Mouse (Mus musculus): Measurements from ENCODE around the gene Gh. TPM values are rescaled to one million over a fixed set of nuclear protein-coding genes. Genes with fewer than 3 reads are reported as not detected.
A peak's percentile ranks its signal among the peaks of the same experiment; 100 is the strongest.

Gh gene
- polyA plus RNA-seq, 1 experiment from 2014 or later: not detected

- DNase-seq (ENCODE audit: low spot score): no peak
Measured at GRCm38 (mm10) chr11:106334066-106334465, 32.4 kb upstream of the Gh start.

GRCm38 (mm10) chr11:106332458-106332857, 30.8 kb upstream of the Gh start:
- H3K9me3 ChIP-seq (ENCODE audit: control insufficient read depth, low read length): no peaks in the 10 kb centered on the region
- no peaks in the 10 kb centered on the region for H3K36me3 ChIP-seq (ENCODE audit: control insufficient read depth, insufficient read depth, low read length)
- no peaks in the 10 kb centered on the region for H3K27me3 ChIP-seq (replicated peaks; ENCODE audit: control insufficient read depth, insufficient read depth, low read length)
- DNase-seq (ENCODE audit: low spot score) (no peak), ATAC-seq (replicated peaks; ENCODE audit: low FRiP score, low TSS enrichment, low read depth) (no peak)
- H3K4me1 ChIP-seq (replicated peaks; ENCODE audit: control insufficient read depth, insufficient read depth, low read length): no peaks in the 10 kb centered on the region
- 61% methylated on average over 4 of the region's 4 CpGs for WGBS
- no peak overlapping the region for H3K27ac ChIP-seq (ENCODE audit: low read depth)
- no peak overlapping the region for H3K9ac ChIP-seq (ENCODE audit: low read length)
- H3K4me3 ChIP-seq (ENCODE audit: low read depth, low read length): no peak overlapping the region
- no peak overlapping the region for H3K4me2 ChIP-seq (ENCODE audit: low read length)

More at GRCm38 (mm10) chr11:106334066-106334465, 32.4 kb upstream of the Gh start:
- Histone ChIP-seq H3K36me3 (ENCODE audit: control insufficient read depth, insufficient read depth, low read length) (no peaks in the 10 kb centered on the region), H3K27ac (ENCODE audit: low read depth) (no peak overlapping the region), H3K4me3 (ENCODE audit: low read depth, low read length) (no peak overlapping the region), H3K27me3 (replicated peaks; ENCODE audit: control insufficient read depth, insufficient read depth, low read length) (no peaks in the 10 kb centered on the region), H3K9ac (ENCODE audit: low read length) (no peak overlapping the region), H3K4me1 (replicated peaks; ENCODE audit: control insufficient read depth, insufficient read depth, low read length) (no peaks in the 10 kb centered on the region), H3K4me2 (ENCODE audit: low read length) (no peak overlapping the region), H3K9me3 (ENCODE audit: control insufficient read depth, low read length) (no peaks in the 10 kb centered on the region)
- 9% methylated on average over 2 of the region's 2 CpGs for WGBS
- ATAC-seq (replicated peaks; ENCODE audit: low FRiP score, low TSS enrichment, low read depth): no peak

- Histone ChIP-seq H3K4me3 (ENCODE audit: low read depth, low read length) (no peak overlapping the region), H3K4me1 (replicated peaks; ENCODE audit: control insufficient read depth, insufficient read depth, low read length) (0 out of 2 replicates have a peak, but pooled peaks cover 3% of the 10 kb centered on the region), H3K36me3 (ENCODE audit: control insufficient read depth, insufficient read depth, low read length) (no peaks in the 10 kb centered on the region), H3K9me3 (ENCODE audit: control insufficient read depth, low read length) (no peaks in the 10 kb centered on the region), H3K4me2 (ENCODE audit: low read length) (no peak overlapping the region), H3K27ac (ENCODE audit: low read depth) (no peak overlapping the region), H3K9ac (ENCODE audit: low read length) (no peak overlapping the region), H3K27me3 (replicated peaks; ENCODE audit: control insufficient read depth, insufficient read depth, low read length) (no peaks in the 10 kb centered on the region)
- DNase-seq (ENCODE audit: low spot score) (no peak), ATAC-seq (replicated peaks; ENCODE audit: low FRiP score, low TSS enrichment, low read depth) (no peak)
- 52% methylated on average over 7 of the region's 7 CpGs for WGBS
Measured at GRCm38 (mm10) chr11:106329682-106330081, 28.0 kb upstream of the Gh start.

- H3K27ac ChIP-seq (ENCODE audit: low read depth): no peak overlapping the region
- WGBS: 59% methylated on average over 6 of the region's 6 CpGs
- no peak overlapping the region for H3K9ac ChIP-seq (ENCODE audit: low read length)
- no peak overlapping the region for H3K4me3 ChIP-seq (ENCODE audit: low read depth, low read length)
- DNase-seq (ENCODE audit: low spot score) (no peak), ATAC-seq (replicated peaks; ENCODE audit: low FRiP score, low TSS enrichment, low read depth) (no peak)
- H3K4me1 ChIP-seq (replicated peaks; ENCODE audit: control insufficient read depth, insufficient read depth, low read length): 0 out of 2 replicates have a peak, but pooled peaks cover 3% of the 10 kb centered on the region
- no peaks in the 10 kb centered on the region for H3K36me3 ChIP-seq (ENCODE audit: control insufficient read depth, insufficient read depth, low read length)
- H3K4me2 ChIP-seq (ENCODE audit: low read length): no peak overlapping the region
- H3K27me3 ChIP-seq (replicated peaks; ENCODE audit: control insufficient read depth, insufficient read depth, low read length): no peaks in the 10 kb centered on the region
- H3K9me3 ChIP-seq (ENCODE audit: control insufficient read depth, low read length): no peaks in the 10 kb centered on the region
Measured at GRCm38 (mm10) chr11:106329128-106329527, 27.5 kb upstream of the Gh start.

- H3K27ac ChIP-seq (ENCODE audit: low read depth): no peak overlapping the region
- H3K4me2 ChIP-seq (ENCODE audit: low read length): no peak overlapping the region
- H3K4me1 ChIP-seq (replicated peaks; ENCODE audit: control insufficient read depth, insufficient read depth, low read length): 0 out of 2 replicates have a peak, but pooled peaks cover 3% of the 10 kb centered on the region
- no peaks in the 10 kb centered on the region for H3K9me3 ChIP-seq (ENCODE audit: control insufficient read depth, low read length)
- H3K9ac ChIP-seq (ENCODE audit: low read length): no peak overlapping the region
- no peaks in the 10 kb centered on the region for H3K36me3 ChIP-seq (ENCODE audit: control insufficient read depth, insufficient read depth, low read length)
- no peaks in the 10 kb centered on the region for H3K27me3 ChIP-seq (replicated peaks; ENCODE audit: control insufficient read depth, insufficient read depth, low read length)
- 57% methylated on average over 5 of the region's 5 CpGs for WGBS
- no peak for ATAC-seq (replicated peaks; ENCODE audit: low FRiP score, low TSS enrichment, low read depth)
- no peak overlapping the region for H3K4me3 ChIP-seq (ENCODE audit: low read depth, low read length)
- no peak for DNase-seq (ENCODE audit: low spot score)
Measured at GRCm38 (mm10) chr11:106328521-106328920, 26.9 kb upstream of the Gh start.

- Histone ChIP-seq H3K9me3 (ENCODE audit: control insufficient read depth, low read length) (no peaks in the 10 kb centered on the region), H3K9ac (ENCODE audit: low read length) (no peak overlapping the region), H3K27ac (ENCODE audit: low read depth) (no peak overlapping the region), H3K4me1 (replicated peaks; ENCODE audit: control insufficient read depth, insufficient read depth, low read length) (0 out of 2 replicates have a peak, but pooled peaks cover 3% of the 10 kb centered on the region), H3K27me3 (replicated peaks; ENCODE audit: control insufficient read depth, insufficient read depth, low read length) (no peaks in the 10 kb centered on the region), H3K36me3 (ENCODE audit: control insufficient read depth, insufficient read depth, low read length) (no peaks in the 10 kb centered on the region), H3K4me3 (ENCODE audit: low read depth, low read length) (no peak overlapping the region), H3K4me2 (ENCODE audit: low read length) (no peak overlapping the region)
- ATAC-seq (replicated peaks; ENCODE audit: low FRiP score, low TSS enrichment, low read depth): no peak
- WGBS: 83% methylated on average over 8 of the region's 8 CpGs
- no peak for DNase-seq (ENCODE audit: low spot score)
Measured at GRCm38 (mm10) chr11:106326475-106326874, 24.8 kb upstream of the Gh start.

GRCm38 (mm10) chr11:106325566-106326206, 24.0 kb upstream of the Gh start:
- no peaks in the 10 kb centered on the region for H3K27me3 ChIP-seq (replicated peaks; ENCODE audit: control insufficient read depth, insufficient read depth, low read length)
- no peak overlapping the region for H3K27ac ChIP-seq (ENCODE audit: low read depth)
- WGBS: 57% methylated on average over 8 of the region's 8 CpGs

GRCm38 (mm10) chr11:106324858-106325257, 23.2 kb upstream of the Gh start:
- Histone ChIP-seq H3K9ac (ENCODE audit: low read length) (no peak overlapping the region), H3K4me1 (replicated peaks; ENCODE audit: control insufficient read depth, insufficient read depth, low read length) (0 out of 2 replicates have a peak, but pooled peaks cover 3% of the 10 kb centered on the region), H3K27ac (ENCODE audit: low read depth) (no peak overlapping the region), H3K4me2 (ENCODE audit: low read length) (no peak overlapping the region), H3K9me3 (ENCODE audit: control insufficient read depth, low read length) (no peaks in the 10 kb centered on the region), H3K27me3 (replicated peaks; ENCODE audit: control insufficient read depth, insufficient read depth, low read length) (no peaks in the 10 kb centered on the region), H3K36me3 (ENCODE audit: control insufficient read depth, insufficient read depth, low read length) (no peaks in the 10 kb centered on the region), H3K4me3 (ENCODE audit: low read depth, low read length) (no peak overlapping the region)
- ATAC-seq (replicated peaks; ENCODE audit: low FRiP score, low TSS enrichment, low read depth) (no peak), DNase-seq (ENCODE audit: low spot score) (no peak)
- WGBS: 64% methylated on average over 5 of the region's 5 CpGs

More at GRCm38 (mm10) chr11:106325566-106326206, 24.0 kb upstream of the Gh start:
- Histone ChIP-seq H3K9ac (ENCODE audit: low read length) (no peak overlapping the region), H3K9me3 (ENCODE audit: control insufficient read depth, low read length) (no peaks in the 10 kb centered on the region), H3K4me1 (replicated peaks; ENCODE audit: control insufficient read depth, insufficient read depth, low read length) (0 out of 2 replicates have a peak, but pooled peaks cover 3% of the 10 kb centered on the region), H3K36me3 (ENCODE audit: control insufficient read depth, insufficient read depth, low read length) (no peaks in the 10 kb centered on the region), H3K4me3 (ENCODE audit: low read depth, low read length) (no peak overlapping the region), H3K4me2 (ENCODE audit: low read length) (no peak overlapping the region)
- no peak; the same call in 1 of the 2 replicates for ATAC-seq (replicated peaks; ENCODE audit: low FRiP score, low TSS enrichment, low read depth)
- DNase-seq (ENCODE audit: low spot score): peak; percentile 83

All from intestine, embryonic 14.5 days (tissue).